Mouse (Mus musculus) skeletal muscle tissue, adult 2 months (tissue): ENCODE data around the gene Chat.
"Not testable (repeated sequence)": the region's sequence is repeated elsewhere in the genome, so short reads cannot be mapped to it uniquely, and the experiment has no call there.

Experiments used
- DNase-seq: peaks from one replicate; pipeline ENCODE4 v3.0.0-alpha.2; 2012; ENCODE audit warnings: low read depth, low spot score

Chat gene

DNA sequence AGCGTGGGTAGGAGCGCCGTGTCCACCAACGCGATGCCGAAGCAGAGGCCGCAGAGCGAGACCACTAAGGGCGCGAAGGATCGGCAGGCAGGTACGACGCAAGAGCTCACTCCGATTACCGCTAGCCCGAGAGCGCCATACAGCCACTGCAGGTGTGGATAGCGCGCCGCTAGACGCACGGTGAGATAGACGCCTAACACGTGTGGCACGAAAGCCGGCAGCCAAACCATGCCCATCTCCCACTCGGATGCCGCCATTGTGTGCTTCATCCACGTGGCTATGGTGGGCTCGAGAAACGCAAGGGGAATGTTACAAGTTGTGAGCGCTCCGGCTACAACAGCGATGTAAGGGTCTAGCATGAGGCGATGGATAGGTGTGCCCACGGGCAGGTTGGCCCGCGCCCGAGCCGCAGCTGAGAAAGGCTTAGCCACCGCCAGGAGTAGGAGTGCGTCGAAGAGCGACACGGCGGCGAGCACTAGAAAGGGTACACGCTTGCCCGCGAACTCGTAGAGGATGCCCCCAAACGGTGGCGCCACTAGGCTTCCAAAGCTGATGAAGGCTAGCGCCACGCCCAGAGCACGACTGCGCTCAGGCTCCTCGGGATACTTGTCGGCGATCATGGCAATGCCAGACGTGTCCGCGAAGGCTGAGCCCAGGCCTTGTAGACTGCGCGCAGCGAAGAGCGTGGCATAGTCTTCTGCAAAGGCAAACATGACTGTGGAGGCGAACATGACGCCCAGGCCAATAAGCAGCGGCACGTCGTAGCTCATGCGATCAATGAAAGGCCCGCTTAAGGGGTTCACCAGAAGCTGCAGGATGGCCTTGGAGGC is 2.4 kb downstream of the Chat start:
- DNase-seq: no peak

DNA sequence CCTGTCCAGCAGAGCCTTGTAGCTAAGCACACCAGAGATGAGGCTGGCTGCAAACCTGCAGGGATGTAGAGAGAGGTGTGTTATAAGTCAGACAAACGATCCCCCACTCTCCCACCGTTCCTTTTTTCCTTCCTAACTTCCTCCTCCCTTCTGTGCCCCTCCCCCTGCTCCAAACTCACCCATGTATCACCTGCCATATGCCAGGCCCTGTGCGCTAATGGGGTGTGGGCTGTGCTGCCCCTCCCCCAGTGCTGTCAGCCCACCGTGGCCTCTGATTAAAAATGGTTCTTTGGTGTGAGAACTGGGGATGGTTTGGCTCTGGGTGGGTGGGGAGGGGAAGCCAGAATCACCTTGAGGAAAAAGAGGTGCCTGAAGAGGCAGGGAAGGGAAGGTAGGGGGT is 13.2 kb downstream of the Chat start:
- DNase-seq: no peak

DNA sequence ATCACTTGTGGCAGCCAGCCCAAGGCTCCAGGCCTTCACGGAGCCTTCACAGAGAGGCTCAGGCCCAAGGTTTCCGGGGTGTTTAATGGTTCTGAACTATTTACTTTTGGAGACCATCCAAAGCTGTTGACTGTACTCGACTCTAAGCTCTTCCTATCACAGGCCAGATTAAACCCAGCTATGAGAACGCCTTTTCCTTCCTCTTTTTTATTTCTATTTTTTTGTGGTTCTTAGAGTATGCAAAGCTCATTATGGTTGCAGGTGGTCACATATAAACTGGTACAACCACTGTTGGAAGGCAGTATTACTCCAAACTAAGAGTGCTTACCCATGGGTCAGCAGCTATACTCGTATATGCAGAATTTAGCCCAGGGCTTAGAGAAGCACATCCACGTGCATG is 18.8 kb downstream of the Chat start:
- DNase-seq: no peak

DNA sequence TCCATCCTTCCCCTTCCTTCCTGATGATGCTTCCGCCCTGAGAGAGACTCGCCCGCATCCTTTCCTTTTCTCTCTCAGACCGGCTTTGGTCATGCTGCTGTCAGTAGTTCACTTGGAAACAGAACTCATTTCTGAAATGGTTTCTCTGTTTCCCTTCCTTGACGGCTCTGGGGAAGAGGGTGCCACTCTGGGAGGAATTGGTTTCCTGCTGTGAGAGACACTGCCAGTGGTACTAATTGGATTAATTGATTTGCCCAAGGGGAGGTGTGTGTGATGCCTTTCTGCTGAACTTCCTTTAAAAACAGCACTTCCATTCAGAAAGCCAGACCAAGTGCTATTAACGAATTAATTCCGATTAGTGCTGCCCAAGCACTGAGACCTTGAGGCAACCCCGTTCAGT is 22.3 kb downstream of the Chat start:
- DNase-seq: no peak

DNA sequence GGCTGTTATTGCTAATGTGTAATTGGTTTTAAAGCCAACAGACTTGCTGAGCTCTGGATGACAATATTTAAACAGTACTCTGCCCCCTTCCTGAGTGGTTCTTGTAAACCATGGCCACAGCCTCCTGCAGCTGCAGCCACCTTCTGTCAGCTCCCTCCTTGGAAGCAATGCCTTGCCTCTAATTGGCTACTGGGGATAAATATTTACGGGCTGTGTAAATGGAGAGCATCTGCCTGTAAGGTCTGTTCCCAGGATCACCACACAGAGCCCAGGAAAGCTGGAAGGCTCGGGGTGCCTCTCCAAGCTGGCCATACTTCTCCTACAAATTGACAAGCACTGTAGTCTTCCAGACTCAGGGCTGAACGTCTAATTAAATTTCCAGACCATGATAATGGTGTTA is 26.0 kb downstream of the Chat start:
- no peak for DNase-seq

DNA sequence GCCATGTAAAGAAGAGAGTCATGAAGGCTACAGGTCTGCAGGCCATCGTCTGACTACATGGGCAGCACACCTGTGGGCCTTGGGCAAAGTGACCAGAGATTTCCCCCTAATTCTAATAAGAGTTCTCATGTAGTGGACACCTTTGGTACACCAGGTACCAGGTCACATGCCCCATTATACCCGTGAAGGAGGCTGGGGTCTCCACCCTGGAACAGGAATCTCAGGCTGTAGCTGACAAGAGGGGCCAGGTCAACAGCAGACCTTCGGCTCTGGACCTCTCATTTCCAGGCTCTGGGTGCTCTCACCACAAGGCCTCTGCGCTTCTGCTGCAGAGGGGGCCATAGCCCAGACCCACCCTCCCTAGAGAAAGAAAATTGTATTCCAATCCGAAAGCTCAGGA is 26.5 kb downstream of the Chat start:
- no peak for DNase-seq

DNA sequence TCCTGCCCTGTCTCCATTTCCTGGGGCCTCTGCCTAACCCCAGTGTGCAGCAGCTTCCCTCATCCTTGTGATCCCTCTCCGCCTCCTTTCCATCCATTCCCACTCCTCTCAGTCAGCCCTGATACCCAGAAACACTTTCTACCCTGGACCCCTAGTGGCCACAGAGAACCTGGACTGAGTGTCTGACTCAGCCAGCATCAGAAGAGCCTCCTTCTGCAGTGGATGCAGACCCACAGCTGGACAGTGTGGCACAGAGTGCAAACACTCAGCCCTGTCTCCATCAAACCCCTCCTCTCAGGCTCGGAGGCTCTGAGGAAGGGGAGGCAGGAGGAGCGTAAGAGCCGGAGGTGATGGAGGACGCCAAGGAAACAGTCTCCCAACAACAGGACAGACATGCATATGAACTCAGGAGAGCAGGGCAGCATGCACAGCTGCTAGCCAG is 28.4 kb downstream of the Chat start:
- DNase-seq: no peak

DNA sequence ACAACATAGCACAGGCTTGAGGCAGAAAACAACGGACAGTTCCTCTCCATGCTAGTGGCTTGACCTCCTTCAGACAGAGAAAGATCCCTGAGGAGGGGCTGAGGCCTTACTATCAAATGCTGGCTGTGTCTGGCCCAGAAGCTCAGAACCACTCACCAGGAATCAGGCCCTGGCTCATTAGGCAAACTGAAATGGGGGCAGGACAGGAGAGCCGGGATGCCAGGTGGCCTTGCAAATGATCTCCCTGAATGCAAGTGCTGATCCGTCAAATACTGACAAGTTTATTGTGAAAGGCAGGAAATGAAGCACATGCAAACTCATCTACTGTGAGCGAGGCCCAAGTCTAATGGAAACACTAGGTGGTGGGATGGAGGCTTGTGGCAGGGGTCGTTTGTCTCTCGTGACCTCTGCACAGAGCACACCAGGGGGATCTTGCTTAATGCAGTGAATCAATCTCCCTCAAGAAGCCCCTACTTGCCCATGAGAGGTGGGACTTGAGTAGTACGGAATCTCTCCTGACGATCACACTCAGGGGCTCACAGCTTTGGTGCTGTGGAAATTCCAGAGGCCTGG is 36.7 kb downstream of the Chat start:
- DNase-seq: no peak

DNA sequence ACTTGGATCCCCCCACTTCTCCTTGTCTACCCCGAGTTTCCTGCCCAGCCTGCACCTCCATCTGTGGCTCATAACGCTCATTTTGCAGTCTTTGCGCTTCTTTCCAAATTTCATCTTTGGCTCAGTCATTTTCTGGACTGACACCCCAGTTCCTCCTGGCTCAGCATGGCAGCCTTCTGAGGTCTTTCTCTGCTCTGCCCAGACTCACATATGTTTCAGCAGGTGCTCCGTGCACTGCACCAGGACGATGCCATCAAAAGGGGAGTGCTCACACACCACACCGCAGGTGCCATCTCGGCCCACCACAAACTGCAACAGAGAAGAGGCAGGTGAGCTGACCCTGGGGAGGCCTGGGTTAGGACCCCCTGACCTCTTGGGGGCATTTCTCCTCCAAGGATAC is 41.8 kb downstream of the Chat start:
- DNase-seq: no peak

DNA sequence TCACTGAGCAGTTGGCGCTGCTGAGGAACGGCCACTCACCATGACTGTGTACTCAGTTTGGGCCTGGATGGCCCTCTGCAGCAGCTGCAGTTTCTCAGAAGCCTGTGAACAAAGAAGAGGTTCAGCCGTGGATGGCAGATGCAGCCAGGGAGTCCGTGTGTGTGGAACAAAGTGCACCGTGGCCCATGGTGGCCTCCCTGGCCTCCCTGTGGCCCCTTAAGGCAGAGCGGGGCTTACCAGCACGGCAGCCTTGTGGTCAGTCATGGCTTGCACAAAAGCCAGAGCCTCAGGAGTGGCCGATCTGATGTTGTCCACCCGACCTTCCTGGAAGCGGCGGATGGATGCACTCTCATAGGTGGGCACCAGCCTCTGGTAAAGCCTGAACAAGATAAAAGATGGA is 47.0 kb downstream of the Chat start:
- no peak for DNase-seq

DNA sequence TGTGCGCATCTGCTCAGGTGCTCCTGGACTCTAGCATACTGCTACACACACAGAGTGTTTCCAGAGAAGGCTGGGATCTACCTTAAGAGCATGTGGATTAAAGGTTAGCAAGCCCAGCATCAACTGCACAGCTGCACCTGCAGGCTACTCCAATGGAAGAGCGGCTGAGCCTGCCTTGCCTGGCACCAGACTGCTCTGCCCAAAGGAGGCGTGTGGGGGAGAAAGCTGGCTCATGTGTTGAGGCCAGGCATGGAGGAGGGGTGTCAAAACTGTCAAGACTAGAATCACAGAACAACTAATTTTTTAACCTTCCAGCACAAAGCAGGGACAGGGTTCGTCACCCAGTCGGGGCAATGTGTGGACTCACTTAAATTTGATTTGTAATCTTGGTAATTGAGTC is 53.7 kb downstream of the Chat start:
- DNase-seq: no peak

DNA sequence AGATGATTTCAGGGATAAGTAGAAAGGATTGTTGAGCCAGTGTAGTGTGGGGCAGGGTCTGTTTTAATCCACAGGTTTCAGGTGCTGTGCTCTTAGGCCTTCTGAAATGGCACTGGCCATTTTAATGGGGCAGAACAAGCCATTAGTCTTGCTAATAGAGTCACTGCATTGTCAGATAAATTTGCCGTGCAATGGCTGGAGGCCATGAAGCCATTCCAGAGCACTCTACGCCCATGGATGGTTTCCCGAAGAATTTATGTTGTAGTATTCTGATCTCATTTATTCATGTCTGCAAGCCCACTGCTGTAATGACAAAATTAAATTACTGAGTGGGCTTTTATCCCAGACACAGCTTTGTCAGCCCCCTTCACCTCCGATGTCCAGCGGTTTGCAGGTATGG is 55.7 kb downstream of the Chat start:
- no peak for DNase-seq

DNA sequence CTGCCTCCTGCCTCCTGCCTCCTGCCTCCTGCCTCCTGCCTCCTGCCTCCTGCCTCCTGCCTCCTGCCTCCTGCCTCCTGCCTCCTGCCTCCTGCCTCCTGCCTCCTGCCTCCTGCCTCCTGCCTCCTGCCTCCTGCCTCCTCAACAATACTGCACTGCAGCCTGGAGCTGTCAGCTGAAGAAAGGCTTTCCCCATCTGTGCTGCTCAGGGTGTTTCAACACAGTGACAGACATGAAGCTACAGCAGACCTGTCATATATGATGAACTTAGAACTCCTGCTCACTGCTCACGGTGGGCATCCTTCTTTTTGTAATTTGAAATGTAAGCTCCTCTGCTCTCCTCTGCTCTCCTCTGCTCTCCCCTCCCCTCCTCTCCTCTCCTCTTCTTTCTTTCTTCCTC is 60.4 kb downstream of the Chat start:
- not testable (repeated sequence) for DNase-seq

DNA sequence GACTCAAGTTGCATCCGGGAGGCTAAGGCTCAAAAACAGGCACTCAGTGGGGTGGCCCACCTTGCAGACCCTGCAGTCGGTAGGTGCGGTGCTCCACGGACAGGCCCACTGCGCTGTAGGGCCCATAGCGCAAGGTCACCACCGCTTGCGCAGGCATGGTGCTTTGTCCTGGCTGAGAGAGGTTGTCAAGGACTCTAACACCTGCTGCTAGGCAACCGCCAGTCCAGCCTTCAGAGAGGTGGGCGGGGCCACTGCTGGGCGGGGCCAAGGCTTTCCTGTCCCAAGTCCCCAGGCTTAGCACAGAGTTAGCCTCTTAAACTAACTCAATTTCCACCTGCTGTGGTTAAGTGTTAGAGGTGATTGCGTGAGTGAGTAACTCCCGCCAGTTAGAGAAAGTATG is 77.6 kb downstream of the Chat start, which contains the start of gene 1700024G13Rik:
TSS of gene 1700024G13Rik (minus strand) at position 196 of the 400 bp plus-strand sequence.
- DNase-seq: no peak

DNA sequence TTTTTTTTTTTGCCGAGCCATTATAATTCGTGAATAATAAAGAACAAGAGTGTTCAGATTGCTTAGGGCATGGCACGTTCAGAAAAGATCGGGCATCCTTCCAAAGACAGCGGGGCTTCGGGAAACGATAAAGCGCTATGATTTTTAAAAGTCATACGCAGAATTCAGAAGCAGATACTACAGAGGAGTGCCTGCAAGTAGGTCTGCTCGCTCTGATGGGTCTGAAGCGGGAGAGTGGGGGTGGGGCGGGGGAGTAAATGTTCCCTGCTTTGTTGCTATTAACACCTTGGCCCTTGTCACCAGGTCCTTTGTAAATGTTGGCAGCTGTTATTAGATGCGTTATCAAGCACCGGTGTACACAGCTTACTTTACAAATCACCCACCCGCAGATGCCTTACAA is 84.2 kb downstream of the Chat start:
- no peak for DNase-seq

DNA sequence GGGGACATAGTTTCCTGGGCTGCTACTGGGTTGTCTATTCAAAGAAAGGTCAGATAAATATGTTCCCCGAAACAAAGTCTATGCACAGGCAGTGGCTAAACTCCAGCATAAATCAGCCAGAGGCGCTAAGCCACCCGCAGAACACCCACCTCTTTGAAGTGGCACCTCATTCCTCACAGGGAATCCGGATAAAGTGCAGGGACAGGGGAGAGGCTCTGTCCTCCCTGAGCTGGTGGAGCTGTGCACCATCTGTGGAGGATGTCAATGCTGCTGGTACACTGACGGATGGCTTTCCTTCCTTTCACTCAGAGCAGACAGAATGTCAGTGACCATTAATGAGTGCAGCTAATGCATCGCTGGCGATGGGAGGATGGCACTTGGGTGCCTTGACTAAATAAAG is 84.7 kb downstream of the Chat start:
- DNase-seq: no peak

DNA sequence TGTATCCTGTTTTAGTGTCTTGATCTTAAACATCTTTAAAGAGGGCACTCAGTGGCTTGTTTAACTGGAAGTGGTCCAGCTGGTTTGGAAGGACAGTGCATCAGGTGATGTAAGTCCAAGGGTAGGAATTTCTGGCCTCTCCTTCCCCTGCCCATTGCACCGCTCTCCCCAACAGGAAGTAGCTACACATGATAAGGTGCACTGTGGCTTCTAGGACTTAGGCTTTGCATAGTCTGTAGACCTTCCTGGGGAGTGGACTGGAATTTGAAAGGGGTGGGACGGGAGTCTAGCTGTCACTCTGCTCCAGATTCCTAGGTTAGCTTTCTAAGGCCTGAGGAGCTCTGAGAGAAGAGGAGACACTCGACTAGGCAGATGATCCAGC is 85.7 kb downstream of the Chat start:
- no peak for DNase-seq

DNA sequence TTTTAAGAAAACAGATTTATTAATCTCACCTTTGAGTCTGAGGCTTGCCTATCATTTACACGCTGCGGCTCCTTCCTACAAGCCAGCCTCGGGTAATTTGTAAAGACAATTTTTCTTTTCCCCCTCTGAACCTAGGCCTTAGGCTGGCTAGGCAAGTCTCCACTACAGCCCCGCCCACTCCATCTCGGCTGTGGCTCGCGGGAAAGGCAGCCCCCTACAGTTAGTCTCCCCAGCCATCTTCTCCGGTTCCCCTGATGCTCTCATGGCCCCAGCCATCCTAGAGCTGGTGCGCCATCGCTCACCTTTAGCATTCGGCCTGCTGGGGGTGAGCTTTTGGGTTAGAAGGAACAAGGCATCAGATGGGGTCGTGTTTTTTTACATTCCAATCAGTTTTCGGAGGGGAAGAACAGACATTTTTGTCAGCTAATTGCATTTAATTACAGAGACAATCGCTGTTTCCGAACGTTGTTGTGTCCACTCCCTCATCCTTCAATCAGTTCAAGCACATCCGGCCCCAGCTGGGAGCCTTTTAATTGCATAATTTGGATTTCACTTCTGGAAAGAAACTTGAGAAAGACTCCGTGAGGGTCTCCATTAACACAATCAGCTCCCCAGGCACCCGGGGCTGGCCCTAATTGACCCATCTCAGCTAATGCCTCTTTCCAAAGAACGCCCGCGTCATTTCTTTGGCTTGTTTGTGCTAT is 86.2 kb downstream of the Chat start:
- DNase-seq: no peak

DNA sequence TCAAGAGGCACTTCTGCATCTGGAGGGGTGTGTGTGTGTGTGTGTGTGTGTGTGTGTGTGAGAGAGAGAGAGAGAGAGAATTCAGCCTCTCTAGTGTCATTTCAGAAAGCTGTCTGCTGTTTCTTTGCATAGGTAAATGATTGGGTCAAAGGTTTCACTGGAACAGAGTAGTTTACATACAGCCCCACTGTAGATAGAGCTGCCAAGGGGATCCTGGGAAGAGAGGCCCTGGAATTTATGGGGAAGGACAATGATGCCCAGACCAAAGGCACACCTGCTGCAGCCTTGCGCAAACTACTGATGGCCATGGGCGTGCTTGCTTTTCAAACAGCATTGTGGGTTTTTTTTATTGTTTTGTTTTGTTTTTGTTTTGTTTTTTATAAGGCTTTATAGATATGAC is 93.3 kb downstream of the Chat start:
- no peak for DNase-seq

DNA sequence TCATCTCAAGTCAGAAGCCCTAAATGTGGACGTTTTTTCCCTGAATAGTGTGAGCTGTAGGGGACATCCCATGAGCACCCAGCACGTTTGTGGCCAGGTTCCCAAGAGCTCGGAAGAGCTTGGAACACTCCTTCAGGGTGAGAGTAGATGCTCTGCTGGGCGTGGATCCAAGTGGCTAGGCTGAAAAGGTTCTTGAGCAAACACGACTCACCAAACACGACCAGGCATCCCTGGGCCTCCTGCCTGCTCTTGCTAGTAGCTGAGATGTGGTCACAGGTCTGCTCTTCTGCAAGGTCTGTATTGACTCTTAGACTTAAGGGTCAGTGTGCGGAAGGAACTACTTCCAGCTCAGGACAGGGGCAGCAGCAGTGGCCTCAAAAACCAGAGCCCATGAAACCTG is 96.0 kb downstream of the Chat start:
- DNase-seq: no peak

DNA sequence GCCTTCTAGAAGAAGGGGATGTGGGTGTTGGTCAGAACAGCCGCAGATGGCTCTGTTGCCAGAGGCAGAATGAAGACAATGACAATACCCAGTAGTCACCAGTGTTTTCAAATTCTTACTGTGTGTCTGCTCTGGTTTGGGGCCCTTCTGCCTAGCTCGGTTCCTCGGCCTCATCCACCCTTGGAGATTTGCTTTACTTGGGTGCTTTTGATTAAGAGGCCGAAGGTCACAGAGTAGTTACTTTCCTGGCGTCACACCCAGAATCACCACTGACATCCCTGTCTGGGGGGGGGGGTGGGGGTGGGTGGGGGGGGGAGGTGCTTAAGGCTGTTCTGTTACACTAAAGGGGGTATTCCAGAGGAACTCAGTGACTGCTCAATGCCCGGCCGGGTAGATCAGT is 101.4 kb downstream of the Chat start:
- no peak for DNase-seq
